Mouse (Mus musculus): ENCODE measurements around the gene Tdp1. TPM values are rescaled to one million over a fixed set of nuclear protein-coding genes. Genes with fewer than 3 reads are reported as not detected.

Tdp1 gene
- polyA plus RNA-seq (2014; fragmentation: Illumina TruSeq; extraction: RNeasy Lipid Tissue Mini Kit (QIAGEN cat#74804); ENCODE audit: insufficient read depth, low read depth, low replicate concordance) = 10.9 TPM

DNA sequence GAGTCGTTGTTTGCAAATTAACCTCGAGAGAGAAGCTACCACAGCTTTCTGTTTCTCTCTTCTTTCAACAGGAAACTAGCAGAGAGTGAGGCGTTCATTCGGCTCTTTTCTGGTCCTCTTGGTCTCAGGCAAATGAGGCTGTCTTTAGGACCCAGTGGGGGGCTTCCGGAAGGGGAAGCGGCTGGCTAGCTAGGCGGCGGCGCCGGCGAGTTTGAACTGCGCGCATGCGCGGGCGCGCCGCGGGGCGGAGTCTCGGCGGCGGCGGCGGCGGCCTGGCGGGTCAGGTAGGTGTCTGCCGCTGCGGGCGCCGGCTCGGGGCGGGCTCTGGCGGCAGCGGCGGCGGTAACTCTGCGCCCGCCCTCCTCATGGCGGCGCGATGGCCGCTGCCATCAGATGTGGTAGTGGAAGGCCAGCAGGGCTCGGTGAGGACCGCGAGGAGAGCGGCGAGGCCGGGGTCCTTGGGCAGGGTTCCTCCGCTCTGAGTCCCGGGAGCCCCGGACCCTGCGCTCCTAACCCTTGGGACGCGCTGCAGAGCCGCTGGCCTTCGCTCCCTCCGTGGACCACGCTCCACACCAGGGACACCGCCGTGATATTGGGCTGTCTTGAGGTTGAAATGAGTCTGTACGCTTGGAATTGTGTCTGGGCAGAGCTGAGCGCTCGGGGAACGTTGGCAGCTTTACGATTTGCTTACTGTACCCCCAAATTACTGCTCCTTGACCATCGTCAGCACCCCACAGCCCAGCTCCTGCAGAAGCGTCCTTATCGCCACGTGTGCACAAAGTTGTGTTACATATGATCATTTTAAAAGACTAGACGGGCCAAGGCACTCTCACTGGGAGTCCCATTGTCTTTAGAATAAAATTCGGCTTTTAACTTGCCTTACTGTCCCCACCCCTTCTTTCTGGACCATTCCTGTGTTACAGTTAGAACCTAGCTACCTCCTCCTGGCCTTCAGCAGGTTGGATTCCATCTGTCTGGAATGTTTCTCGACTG lies at the start of gene Tdp1, which contains the start of gene Efcab11:
TSS of gene Tdp1 (plus strand) at position 249 of the 993 bp plus-strand sequence.
TSS of gene Efcab11 (minus strand) at position 171 of the 993 bp plus-strand sequence.

DNA sequence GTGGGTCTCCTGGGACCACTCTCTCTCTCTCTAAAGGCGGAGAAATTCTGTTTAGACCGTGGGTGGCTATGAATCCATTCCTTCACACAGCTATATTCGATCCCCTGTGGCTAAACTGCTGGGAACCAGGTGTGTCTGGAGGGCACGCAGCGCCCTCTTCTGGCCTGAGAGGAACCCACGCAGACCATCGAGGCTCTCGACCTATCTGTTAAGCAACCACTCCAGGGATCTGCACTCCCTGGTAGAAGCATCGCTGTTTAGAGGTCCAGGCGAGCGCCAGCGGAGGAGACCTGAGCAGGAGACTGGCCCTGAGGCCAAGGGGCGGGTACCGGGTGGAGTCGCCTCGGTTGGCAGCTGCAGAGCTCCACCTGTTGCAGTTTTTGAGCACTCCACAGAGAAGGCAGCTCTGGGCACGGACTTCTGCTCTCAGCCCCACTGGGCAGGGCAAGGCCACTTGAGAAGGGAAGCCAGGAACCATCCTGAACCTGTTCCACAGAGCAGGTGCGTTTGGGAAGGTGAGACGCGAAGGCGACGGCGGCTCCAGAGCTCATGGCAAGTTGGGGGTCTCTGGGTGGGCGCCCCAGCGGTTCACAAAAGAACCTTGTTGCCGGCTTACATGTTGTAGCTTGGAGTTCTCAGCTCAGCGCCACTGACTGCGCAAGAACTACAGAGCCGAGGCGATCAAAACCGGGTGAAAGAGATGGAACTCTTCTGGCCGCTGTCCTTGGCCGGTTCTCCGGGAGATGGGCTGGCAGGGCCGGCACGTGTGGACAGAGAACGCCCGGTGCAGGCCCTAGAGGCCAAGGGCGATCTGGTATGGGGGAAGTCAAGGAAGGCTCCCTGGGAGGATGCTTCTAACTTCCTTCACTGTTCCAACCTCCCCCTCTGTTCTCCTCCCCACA lies 80.2 kb downstream of the Tdp1 start, which contains the start of gene Kcnk13:
TSS of gene Kcnk13 (plus strand) at position 199 of the 902 bp plus-strand sequence.

Other genes starting within 250 kb of the Tdp1 start
- gene Efcab11, start 78 bp upstream of the Tdp1 start, polyA plus RNA-seq (2014; fragmentation: Illumina TruSeq; extraction: RNeasy Lipid Tissue Mini Kit (QIAGEN cat#74804); ENCODE audit: insufficient read depth, low read depth, low replicate concordance) = 0.51 TPM
- gene Kcnk13, start 80.0 kb downstream of the Tdp1 start, polyA plus RNA-seq (2014; fragmentation: Illumina TruSeq; extraction: RNeasy Lipid Tissue Mini Kit (QIAGEN cat#74804); ENCODE audit: insufficient read depth, low read depth, low replicate concordance) = 1.6 TPM
- 107 TPM for gene Psmc1, start 225.6 kb downstream of the Tdp1 start, polyA plus RNA-seq (2014; fragmentation: Illumina TruSeq; extraction: RNeasy Lipid Tissue Mini Kit (QIAGEN cat#74804); ENCODE audit: insufficient read depth, low read depth, low replicate concordance)

All from lung, adult 10 weeks (tissue).